Mouse (Mus musculus): ENCODE measurements at regions not wholly inside any gene's neighbourhood (a gene's known extent, or its start where the extent isn't known, plus 50 kb on each side); places are given as distances from the start of the nearest gene placed in this dataset.

DNA sequence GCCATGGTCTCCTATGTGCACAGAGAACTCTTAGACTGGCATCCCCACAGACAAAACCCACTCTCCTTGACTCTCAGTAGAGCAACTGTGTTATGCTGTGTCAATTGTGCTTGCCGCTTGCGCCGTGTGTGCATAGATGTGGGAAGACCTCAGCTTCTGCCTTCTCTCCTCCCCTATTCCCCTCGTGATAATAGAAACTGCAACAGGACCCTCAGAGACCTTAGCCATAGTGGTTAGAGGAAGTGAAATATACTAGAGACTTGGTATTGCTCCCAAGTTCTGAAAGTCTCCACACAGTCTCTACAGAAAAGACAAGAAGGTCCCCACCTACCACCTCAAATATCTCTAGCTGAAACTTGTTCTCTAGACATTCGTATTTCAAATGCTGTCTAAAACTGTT, 188.2 kb upstream of the Hmga2 start:
- Histone ChIP-seq H3K27me3 (no peaks in the 10 kb centered on the region), H3K9ac (replicated peaks) (no peak overlapping the region), H3K4me1 (replicated peaks) (peaks cover 5% of the 10 kb centered on the region; the same call in 1 of the 2 replicates), H3K4me3 (replicated peaks) (no peak overlapping the region), H3K27ac (no peak overlapping the region), H3K36me3 (no peaks in the 10 kb centered on the region), H3K4me2 (replicated peaks) (no peak overlapping the region), H3K9me3 (no peaks in the 10 kb centered on the region)
- 90% methylated on average over 5 of the region's 5 CpGs for WGBS
- ATAC-seq = no peak

DNA sequence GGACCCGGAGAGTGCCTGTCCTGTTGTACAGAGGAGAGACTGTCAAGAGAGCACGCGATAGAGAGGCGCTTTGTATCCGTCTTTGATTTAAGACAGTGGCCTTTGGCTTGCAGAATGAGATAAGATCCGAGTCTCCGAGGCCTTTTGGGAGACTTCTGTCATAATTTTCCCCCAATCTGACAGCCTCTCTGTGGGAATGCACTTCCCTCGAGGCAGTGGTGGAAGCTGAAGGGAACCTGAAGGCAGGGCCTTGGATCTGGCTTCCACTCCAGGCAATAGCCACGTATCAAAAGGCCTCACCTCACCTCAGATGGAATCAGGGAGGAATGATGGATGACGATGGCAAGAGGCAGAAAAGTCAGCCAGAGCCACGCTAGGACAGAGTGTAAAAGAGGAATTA, 187.1 kb upstream of the Hmga2 start:
- ATAC-seq = no peak
- Histone ChIP-seq H3K36me3 (no peaks in the 10 kb centered on the region), H3K9ac (replicated peaks) (no peak overlapping the region), H3K4me1 (replicated peaks) (peaks cover 5% of the 10 kb centered on the region; the same call in 1 of the 2 replicates), H3K4me3 (replicated peaks) (no peak overlapping the region), H3K4me2 (replicated peaks) (no peak overlapping the region), H3K9me3 (no peaks in the 10 kb centered on the region), H3K27ac (no peak overlapping the region), H3K27me3 (no peaks in the 10 kb centered on the region)
- WGBS = 84% methylated on average over 11 of the region's 11 CpGs

DNA sequence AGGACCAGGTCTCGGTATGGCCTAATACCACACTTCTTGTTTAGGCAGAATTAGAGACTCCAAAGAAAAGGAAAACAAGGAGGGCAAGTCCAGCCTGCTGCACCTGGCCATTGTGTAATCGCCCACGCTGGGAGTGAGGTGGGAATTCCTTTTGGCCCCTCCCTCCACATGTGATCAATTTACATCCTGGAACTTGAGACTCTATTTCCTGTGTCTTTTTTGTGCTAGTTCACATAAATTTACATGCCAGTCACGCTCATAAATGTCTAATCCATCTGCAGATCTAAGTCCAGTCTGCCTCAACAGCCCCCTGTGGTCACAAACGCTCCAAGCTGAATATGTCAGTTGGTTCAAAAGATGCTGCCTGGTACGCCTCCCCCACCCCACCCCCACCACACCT, 184.2 kb upstream of the Hmga2 start:
- 0 out of 2 replicates have a peak, but pooled peaks have one; percentile 11 for ATAC-seq
- Histone ChIP-seq H3K4me3 (replicated peaks) (no peak overlapping the region), H3K27ac (no peak overlapping the region), H3K27me3 (no peaks in the 10 kb centered on the region), H3K9ac (replicated peaks) (no peak overlapping the region), H3K4me2 (replicated peaks) (no peak overlapping the region), H3K4me1 (replicated peaks) (peaks cover 5% of the 10 kb centered on the region; the same call in 1 of the 2 replicates), H3K9me3 (no peaks in the 10 kb centered on the region), H3K36me3 (no peaks in the 10 kb centered on the region)
- 49% methylated on average over 6 of the region's 6 CpGs for WGBS

DNA sequence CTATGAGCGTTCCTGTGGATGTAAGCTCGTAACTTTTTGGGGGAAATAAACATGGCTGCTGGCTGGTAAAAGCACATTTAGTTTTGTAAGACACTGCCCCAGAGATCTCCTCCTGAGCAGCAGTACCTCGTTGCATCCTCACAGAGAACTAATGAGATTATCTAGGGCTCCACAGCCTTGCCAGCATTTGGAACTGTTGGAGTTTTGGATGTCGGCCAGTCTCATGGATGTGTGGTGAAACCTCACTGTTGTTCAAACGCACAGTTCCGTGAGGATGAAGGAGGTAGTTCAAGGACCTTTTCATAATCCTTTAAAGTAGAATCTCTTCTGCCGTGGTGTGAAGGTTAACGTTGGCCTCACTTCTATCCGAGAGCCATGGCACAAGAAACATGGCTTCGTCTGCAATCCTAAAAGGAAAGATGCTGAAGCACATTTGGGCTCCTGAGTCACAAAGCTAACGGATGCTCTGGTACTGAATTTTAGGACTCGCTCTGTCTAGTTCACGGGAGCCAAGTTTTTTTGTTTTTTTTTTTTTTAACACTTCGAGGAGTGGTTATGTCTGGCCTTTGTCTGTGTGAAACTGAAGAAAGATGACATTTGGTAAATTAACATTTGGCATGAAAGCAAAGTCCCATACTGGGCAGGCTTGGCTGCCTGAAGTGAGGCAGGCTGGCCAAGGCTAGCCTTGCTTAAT, 179.1 kb upstream of the Hmga2 start:
- Histone ChIP-seq H3K4me3 (replicated peaks) (no peak overlapping the region), H3K4me2 (replicated peaks) (no peak overlapping the region), H3K27me3 (no peaks in the 10 kb centered on the region), H3K36me3 (no peaks in the 10 kb centered on the region), H3K27ac (no peak overlapping the region), H3K9ac (replicated peaks) (no peak overlapping the region), H3K4me1 (replicated peaks) (no peaks in the 10 kb centered on the region), H3K9me3 (no peaks in the 10 kb centered on the region)
- 75% methylated on average over 14 of the region's 14 CpGs for WGBS
- ATAC-seq = no peak

DNA sequence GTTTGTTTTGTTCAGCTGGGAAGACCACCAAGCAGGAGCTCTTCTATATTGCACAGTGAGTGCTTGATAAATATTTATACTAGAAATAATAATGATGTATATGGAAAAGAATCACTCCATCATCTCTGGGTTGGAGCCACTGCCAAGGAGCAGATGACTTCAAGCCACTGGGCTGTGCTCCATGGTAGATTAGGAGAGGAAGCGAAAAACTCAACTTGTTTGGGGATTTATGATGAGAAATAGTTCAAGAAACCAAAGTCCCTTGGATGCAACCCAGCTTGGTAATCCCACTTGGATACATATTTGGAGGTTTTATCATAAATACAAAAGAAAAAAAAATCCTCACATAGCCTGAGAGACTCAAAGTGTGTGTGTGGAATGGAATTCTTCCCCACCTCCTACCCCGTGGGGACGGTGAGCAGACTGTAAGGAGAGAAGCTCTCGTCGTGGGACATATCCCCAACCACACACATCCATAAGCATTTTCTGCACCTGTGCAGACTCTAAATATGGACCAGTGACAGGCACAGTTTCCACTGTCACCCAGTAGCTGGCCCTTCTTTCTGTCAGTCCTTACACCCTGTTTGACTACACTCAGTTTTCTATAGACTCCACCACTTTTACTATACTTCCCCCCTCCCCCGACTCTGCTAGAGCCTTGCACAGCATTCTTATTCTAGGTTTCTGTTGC, 176.4 kb upstream of the Hmga2 start:
- Histone ChIP-seq H3K27ac (no peak overlapping the region), H3K9me3 (no peaks in the 10 kb centered on the region), H3K4me1 (replicated peaks) (peaks cover 6% of the 10 kb centered on the region), H3K9ac (replicated peaks) (no peak overlapping the region), H3K4me3 (replicated peaks) (no peak overlapping the region), H3K27me3 (no peaks in the 10 kb centered on the region), H3K36me3 (no peaks in the 10 kb centered on the region), H3K4me2 (replicated peaks) (no peak overlapping the region)
- WGBS = 85% methylated on average over 6 of the region's 6 CpGs
- ATAC-seq = no peak

DNA sequence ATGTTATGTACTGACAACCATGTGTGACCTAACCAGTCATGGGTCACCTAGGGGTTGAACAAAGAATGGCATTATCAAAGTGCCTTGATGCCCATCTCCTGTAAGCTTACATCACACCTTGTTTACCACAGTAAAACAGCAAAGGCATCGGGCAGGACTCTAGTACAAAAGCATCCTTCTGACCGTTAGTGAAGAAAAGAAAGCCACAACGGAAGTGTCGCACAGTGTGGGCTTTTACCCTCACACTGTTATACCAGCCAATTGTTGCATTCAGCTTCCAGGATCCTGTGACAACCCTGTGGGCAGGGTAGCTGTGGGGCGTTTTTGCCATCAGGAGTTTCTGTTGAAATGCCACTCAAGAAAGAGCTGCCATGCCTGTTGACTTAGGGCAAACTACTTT, 175.6 kb upstream of the Hmga2 start:
- no peaks in the 10 kb centered on the region for H3K9me3 ChIP-seq
- H3K4me2 ChIP-seq (replicated peaks) = no peak overlapping the region
- ATAC-seq = no peak
- H3K36me3 ChIP-seq = no peaks in the 10 kb centered on the region
- H3K27me3 ChIP-seq = no peaks in the 10 kb centered on the region
- H3K9ac ChIP-seq (replicated peaks) = no peak overlapping the region
- H3K4me3 ChIP-seq (replicated peaks) = no peak overlapping the region
- H3K27ac ChIP-seq = no peak overlapping the region
- 93% methylated on average over 5 of the region's 5 CpGs for WGBS
- peaks cover 14% of the 10 kb centered on the region for H3K4me1 ChIP-seq (replicated peaks)

DNA sequence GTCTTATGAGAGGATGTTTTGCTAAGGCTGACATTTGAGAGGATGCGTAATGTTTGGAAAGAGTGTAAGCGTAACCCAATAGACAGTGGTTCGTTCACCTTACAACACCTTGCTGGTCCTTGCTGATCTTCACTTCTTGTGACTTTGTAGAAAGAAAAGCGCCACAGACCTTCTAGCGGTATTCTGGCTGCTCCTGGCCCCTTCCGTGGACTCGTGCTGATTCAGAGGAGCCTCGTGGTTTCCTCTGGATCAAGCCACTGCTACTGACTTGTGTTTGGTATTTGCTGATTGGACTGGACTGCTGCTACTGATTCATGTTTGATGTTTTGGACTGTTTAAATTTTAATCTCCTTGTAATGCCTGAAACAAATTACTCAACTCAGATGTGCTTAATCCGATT, 174.1 kb upstream of the Hmga2 start:
- Histone ChIP-seq H3K4me2 (replicated peaks) (no peak overlapping the region), H3K36me3 (no peaks in the 10 kb centered on the region), H3K27ac (no peak overlapping the region), H3K9me3 (no peaks in the 10 kb centered on the region), H3K9ac (replicated peaks) (no peak overlapping the region), H3K27me3 (0 out of 2 replicates have a peak, but pooled peaks cover 3% of the 10 kb centered on the region), H3K4me1 (replicated peaks) (peaks cover 17% of the 10 kb centered on the region), H3K4me3 (replicated peaks) (no peak overlapping the region)
- 96% methylated on average over 9 of the region's 9 CpGs for WGBS
- ATAC-seq = no peak

DNA sequence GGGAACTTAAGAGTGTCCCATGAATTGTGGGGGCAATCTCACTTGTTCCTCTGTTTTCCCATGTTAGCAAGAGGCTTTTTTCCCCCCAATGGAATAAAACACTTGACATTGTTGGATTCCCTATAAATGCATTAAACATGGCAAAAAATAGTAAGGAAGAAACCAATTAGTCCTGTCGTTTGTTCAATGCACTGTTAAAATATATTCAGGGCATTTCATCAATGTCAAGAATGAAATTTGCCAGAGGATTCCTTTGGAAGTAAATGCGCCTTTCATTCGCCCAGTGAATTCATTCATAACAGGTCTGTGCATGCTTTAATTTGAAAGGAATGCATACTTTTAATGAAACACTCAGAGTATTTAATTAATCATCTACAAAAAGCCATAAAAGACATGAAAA, 172.5 kb upstream of the Hmga2 start:
- H3K9ac ChIP-seq (replicated peaks) = no peak overlapping the region
- no peak overlapping the region for H3K4me3 ChIP-seq (replicated peaks)
- no peaks in the 10 kb centered on the region for H3K36me3 ChIP-seq
- no peak overlapping the region for H3K4me2 ChIP-seq (replicated peaks)
- peaks cover 17% of the 10 kb centered on the region for H3K4me1 ChIP-seq (replicated peaks)
- 0 out of 2 replicates have a peak, but pooled peaks cover 3% of the 10 kb centered on the region for H3K27me3 ChIP-seq
- ATAC-seq = no peak
- H3K27ac ChIP-seq = no peak overlapping the region
- WGBS = 71% methylated on average over 3 of the region's 3 CpGs
- no peaks in the 10 kb centered on the region for H3K9me3 ChIP-seq

DNA sequence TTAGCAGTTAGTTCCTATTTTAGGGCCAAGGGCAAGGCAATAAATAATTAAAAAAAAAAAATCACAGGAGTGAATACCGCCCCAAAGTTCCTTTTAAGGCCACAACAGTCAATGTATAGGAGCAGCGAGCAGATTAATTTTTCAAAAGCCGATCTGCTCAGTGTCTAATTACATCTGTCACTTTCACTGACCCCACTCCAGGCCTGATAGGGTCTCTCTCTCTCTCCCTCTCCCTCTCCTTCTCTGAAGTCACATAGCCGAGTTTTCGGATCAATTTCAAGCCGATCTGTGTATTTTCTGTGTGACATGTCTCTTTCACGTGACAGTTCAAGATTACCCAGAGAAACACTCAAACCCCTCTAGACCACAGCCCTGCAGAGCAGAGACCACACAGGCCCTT, 171.8 kb upstream of the Hmga2 start:
- ATAC-seq = no peak
- Histone ChIP-seq H3K4me1 (replicated peaks) (peaks cover 17% of the 10 kb centered on the region), H3K4me3 (replicated peaks) (no peak overlapping the region), H3K4me2 (replicated peaks) (no peak overlapping the region), H3K36me3 (no peaks in the 10 kb centered on the region), H3K27me3 (0 out of 2 replicates have a peak, but pooled peaks cover 3% of the 10 kb centered on the region), H3K9me3 (no peaks in the 10 kb centered on the region), H3K27ac (no peak overlapping the region), H3K9ac (replicated peaks) (no peak overlapping the region)
- WGBS = 42% methylated on average over 7 of the region's 7 CpGs

DNA sequence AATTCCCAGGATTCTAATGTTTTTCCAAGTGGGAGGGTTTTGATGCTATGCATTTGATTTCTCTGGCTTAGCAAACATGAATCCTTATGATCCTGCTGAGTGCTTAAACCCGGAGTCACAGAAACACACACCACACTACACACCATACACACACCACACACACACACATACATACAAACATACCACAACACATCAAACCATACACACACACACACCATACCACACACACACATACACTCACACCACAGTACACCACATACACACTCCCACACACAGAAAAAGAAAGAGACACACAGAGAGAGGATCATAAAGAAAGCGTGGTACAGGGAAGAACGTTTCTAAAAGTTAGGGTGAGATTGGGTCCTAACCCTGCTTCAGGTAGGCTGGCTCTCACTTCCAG, 171.1 kb upstream of the Hmga2 start:
- Histone ChIP-seq H3K36me3 (no peaks in the 10 kb centered on the region), H3K4me1 (replicated peaks) (peaks cover 17% of the 10 kb centered on the region), H3K9ac (replicated peaks) (0 out of 2 replicates have a peak overlapping the region, but pooled peaks have one; percentile 5), H3K27me3 (0 out of 2 replicates have a peak, but pooled peaks cover 3% of the 10 kb centered on the region), H3K9me3 (no peaks in the 10 kb centered on the region), H3K27ac (peak overlapping the region; percentile 25; the same call in 1 of the 2 replicates), H3K4me2 (replicated peaks) (peak overlapping the region; percentile 37), H3K4me3 (replicated peaks) (no peak overlapping the region)
- WGBS = 52% methylated on average over 3 of the region's 3 CpGs
- peak; percentile 58 for ATAC-seq

DNA sequence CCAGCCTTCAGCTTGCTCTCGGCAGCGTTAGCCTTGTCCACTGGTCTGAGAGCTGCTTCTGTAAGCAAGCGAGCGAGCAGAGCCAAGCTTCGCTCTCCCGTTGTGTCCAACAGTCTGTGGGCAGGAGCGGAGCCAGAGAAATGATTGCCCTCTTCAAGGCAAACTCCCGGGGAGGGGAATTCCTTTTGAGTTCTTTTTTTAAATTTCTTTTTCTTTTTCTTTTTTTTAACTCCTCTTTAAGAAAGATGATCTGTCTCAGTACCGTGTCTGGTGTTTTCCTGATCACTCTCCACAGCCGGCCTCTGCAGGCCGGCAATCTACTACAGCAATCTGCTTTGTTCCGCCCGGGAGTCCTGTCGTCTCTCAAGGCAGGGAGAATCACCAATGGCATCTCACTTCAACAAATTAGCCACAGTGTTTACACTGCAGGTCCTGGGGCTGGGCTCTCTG, 170.6 kb upstream of the Hmga2 start:
- H3K9ac ChIP-seq (replicated peaks) = peak overlapping the region; percentile 5; the same call in 1 of the 2 replicates
- no peaks in the 10 kb centered on the region for H3K9me3 ChIP-seq
- 3% methylated on average over 14 of the region's 14 CpGs for WGBS
- H3K4me1 ChIP-seq (replicated peaks) = peaks cover 17% of the 10 kb centered on the region
- no peak overlapping the region for H3K27ac ChIP-seq
- 0 out of 2 replicates have a peak, but pooled peaks cover 3% of the 10 kb centered on the region for H3K27me3 ChIP-seq
- H3K4me3 ChIP-seq (replicated peaks) = 0 out of 2 replicates have a peak overlapping the region, but pooled peaks have one; percentile 7
- H3K36me3 ChIP-seq = no peaks in the 10 kb centered on the region
- H3K4me2 ChIP-seq (replicated peaks) = peak overlapping the region; percentile 37
- peak; percentile 79 for ATAC-seq

DNA sequence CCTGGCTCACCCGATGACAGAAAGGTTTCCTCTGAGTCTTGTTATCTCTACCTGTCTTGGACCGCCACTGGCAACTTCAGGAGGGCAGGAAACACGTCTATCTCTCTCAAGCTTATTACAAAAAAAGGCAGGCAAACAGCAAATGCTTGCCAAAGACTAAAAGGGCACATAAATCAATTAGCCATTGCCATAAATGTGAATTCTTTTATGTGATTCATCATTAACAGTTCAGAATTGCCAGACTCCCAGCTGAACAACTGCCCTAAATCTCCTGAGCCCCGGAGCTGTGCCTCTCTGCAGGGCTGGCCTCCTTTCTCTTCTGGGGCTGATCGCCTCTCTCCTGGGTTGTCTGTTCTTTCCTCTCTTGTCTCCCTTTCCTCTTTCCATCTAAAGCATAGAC, 164.6 kb upstream of the Hmga2 start:
- no peak for ATAC-seq
- WGBS = 76% methylated on average over 5 of the region's 5 CpGs
- Histone ChIP-seq H3K9me3 (no peaks in the 10 kb centered on the region), H3K27me3 (0 out of 2 replicates have a peak, but pooled peaks cover 3% of the 10 kb centered on the region), H3K4me3 (replicated peaks) (no peak overlapping the region), H3K9ac (replicated peaks) (no peak overlapping the region), H3K4me1 (replicated peaks) (peaks cover 6% of the 10 kb centered on the region), H3K36me3 (no peaks in the 10 kb centered on the region), H3K27ac (no peak overlapping the region), H3K4me2 (replicated peaks) (no peak overlapping the region)

Measured in midbrain, embryonic 13.5 days (tissue).